Mouse (Mus musculus): ENCODE data around the gene Mrpl48. TPM values are rescaled to one million over a fixed set of nuclear protein-coding genes. Genes with fewer than 3 reads are reported as not detected.

The Mrpl48 gene
- 10 to 100 TPM; 12.1 to 79.1 (median 21.1) TPM for total RNA-seq (2018; cell fraction: chromatin; rRNA removed)
- 10 to 100 TPM; 24.3 to 54.4 (median 29.3) TPM for total RNA-seq (2018; cell fraction: cytosol; rRNA removed)
- 10 to 100 TPM; 10.2 to 41.4 (median 14.3) TPM for total RNA-seq (2018; cell fraction: nucleus; rRNA removed)
- polyA plus RNA-seq (2018), result 35.4 to 91.9 TPM (median 36.6 TPM) in 3 replicates

DNA sequence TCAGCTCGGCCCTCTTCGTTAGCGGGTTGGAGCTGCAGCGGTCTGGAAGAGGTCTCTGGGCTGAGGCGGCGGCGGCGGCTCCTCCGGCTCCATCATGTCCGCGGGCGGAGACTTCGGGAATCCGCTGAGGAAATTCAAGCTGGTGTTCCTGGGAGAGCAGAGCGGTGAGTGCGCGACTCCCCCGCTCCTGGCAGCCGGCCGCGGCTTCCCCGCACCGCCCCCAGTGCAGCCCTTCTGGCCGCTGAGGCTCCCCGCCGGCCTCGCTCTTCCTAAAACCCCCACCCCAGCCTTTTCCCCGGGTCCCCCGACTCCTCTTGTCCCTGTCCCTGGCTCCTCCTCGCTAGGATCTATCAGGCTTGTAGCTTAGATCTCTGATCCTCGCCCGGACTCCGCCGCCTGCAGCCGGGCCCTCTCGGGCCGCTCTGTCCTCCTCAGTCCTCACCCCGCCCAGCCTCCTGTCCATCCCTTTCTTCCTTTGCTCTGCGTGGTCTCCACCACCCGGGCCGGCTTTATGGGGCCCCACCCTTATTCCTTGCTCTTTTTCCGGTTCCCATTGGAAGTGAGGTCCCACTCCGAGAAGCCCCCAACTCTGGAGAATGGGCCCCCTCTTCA, at the start of gene Mrpl48:
Gene Mrpl48, minus strand, starts transcription at position 172 of the 612 bp plus-strand sequence.
- H3K79me2 ChIP-seq (ENCODE audit: inconsistent target), result peaks cover 53% of the 10 kb centered on the region
- WGBS (ENCODE audit: missing documents), result under 1% methylated on average over 42 of the region's 43 CpGs
- peak within 1 kb of the TSS; percentile 36 for H3K27ac ChIP-seq
- no peaks in the 10 kb centered on the region for H3K36me3 ChIP-seq (ENCODE audit: inconsistent target)
- peak within 1 kb of the TSS; percentile 76 for H3K4me3 ChIP-seq (ENCODE audit: inconsistent target)

GRCm38 (mm10) chr7:100656739-100657138, 48.6 kb upstream of the Mrpl48 start:
- Histone ChIP-seq H3K4me3 (ENCODE audit: inconsistent target) (no peak overlapping the region), H3K27ac (no peak overlapping the region), H3K79me2 (ENCODE audit: inconsistent target) (no peaks in the 10 kb centered on the region), H3K36me3 (ENCODE audit: inconsistent target) (no peaks in the 10 kb centered on the region)
- WGBS (ENCODE audit: missing documents), result 96% methylated on average over 5 of the region's 5 CpGs

GRCm38 (mm10) chr7:100654441-100654840, 46.3 kb upstream of the Mrpl48 start:
- Histone ChIP-seq H3K27ac (no peak overlapping the region), H3K36me3 (ENCODE audit: inconsistent target) (no peaks in the 10 kb centered on the region), H3K4me3 (ENCODE audit: inconsistent target) (no peak overlapping the region), H3K79me2 (ENCODE audit: inconsistent target) (no peaks in the 10 kb centered on the region)
- 97% methylated on average over 7 of the region's 8 CpGs for WGBS (ENCODE audit: missing documents)

- no peak overlapping the region for H3K27ac ChIP-seq
- WGBS (ENCODE audit: missing documents), result 97% methylated on average over 9 of the region's 9 CpGs
- H3K36me3 ChIP-seq (ENCODE audit: inconsistent target), result no peaks in the 10 kb centered on the region
- no peaks in the 10 kb centered on the region for H3K79me2 ChIP-seq (ENCODE audit: inconsistent target)
- H3K4me3 ChIP-seq (ENCODE audit: inconsistent target), result no peak overlapping the region
These were observed 45.6 kb upstream of the Mrpl48 start for GRCm38 (mm10) chr7:100653480-100654266.

- Histone ChIP-seq H3K36me3 (ENCODE audit: inconsistent target) (no peaks in the 10 kb centered on the region), H3K4me3 (ENCODE audit: inconsistent target) (no peak overlapping the region), H3K27ac (no peak overlapping the region), H3K79me2 (ENCODE audit: inconsistent target) (no peaks in the 10 kb centered on the region)
- 73% methylated on average over 3 of the region's 4 CpGs for WGBS (ENCODE audit: missing documents)
These were observed 42.9 kb upstream of the Mrpl48 start for GRCm38 (mm10) chr7:100651011-100651410.

DNA sequence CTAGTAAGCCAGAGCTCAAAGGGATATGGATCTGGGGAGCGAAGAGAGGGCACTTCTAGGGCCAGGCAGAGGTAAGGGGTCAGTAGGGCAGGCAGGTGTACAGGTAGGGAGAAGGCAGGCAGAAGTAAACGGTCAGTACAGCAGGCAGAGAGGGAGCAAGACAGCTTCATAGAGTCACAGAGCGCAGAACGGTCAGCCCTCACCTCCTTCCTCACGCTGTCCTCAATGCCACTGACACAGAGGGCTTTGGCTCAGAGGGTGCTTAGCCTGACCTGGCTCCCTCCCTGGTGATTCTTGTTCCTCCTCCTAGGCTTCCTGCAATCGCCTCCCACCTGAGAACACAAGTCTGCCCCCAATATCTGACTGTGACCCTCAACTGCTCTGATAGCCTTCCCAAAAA, 42.3 kb upstream of the Mrpl48 start:
- Histone ChIP-seq H3K36me3 (ENCODE audit: inconsistent target) (no peaks in the 10 kb centered on the region), H3K4me3 (ENCODE audit: inconsistent target) (no peak overlapping the region), H3K79me2 (ENCODE audit: inconsistent target) (no peaks in the 10 kb centered on the region), H3K27ac (no peak overlapping the region)
- 93% methylated on average over 6 of the region's 6 CpGs for WGBS (ENCODE audit: missing documents)

GRCm38 (mm10) chr7:100649826-100650225, 41.7 kb upstream of the Mrpl48 start:
- Histone ChIP-seq H3K27ac (no peak overlapping the region), H3K79me2 (ENCODE audit: inconsistent target) (no peaks in the 10 kb centered on the region), H3K4me3 (ENCODE audit: inconsistent target) (no peak overlapping the region), H3K36me3 (ENCODE audit: inconsistent target) (no peaks in the 10 kb centered on the region)
- WGBS (ENCODE audit: missing documents), result 96% methylated on average over 8 of the region's 8 CpGs

GRCm38 (mm10) chr7:100649095-100649494, 41.0 kb upstream of the Mrpl48 start:
- Histone ChIP-seq H3K79me2 (ENCODE audit: inconsistent target) (no peaks in the 10 kb centered on the region), H3K4me3 (ENCODE audit: inconsistent target) (no peak overlapping the region), H3K27ac (no peak overlapping the region), H3K36me3 (ENCODE audit: inconsistent target) (no peaks in the 10 kb centered on the region)
- WGBS (ENCODE audit: missing documents), result 66% methylated on average over 4 of the region's 4 CpGs

DNA sequence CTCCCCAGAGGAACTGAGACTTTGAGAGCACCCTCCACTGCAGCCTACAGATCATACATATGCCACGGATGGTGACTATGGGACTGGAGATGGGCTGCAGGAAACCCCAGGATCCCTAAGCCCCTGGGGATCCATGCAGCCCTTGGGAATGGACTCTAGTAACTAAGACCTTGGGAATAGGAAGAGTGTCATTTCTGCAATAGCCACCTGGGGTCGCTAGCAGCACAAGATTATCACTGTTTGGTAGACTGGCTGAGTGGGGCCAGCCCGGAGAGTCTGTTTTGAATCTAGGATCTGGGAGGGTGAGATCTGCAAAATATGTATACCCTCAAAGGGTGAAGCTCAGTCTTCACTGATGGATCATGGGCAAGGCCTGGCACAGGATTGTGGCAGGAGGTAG, 37.0 kb upstream of the Mrpl48 start:
- WGBS (ENCODE audit: missing documents), result 34% methylated on average over 3 of the region's 3 CpGs
- Histone ChIP-seq H3K79me2 (ENCODE audit: inconsistent target) (no peaks in the 10 kb centered on the region), H3K36me3 (ENCODE audit: inconsistent target) (no peaks in the 10 kb centered on the region; the same call in 1 of the 2 replicates), H3K4me3 (ENCODE audit: inconsistent target) (no peak overlapping the region), H3K27ac (no peak overlapping the region)

GRCm38 (mm10) chr7:100642413-100642812, 34.3 kb upstream of the Mrpl48 start:
- no peaks in the 10 kb centered on the region for H3K79me2 ChIP-seq (ENCODE audit: inconsistent target)
- no peak overlapping the region for H3K4me3 ChIP-seq (ENCODE audit: inconsistent target)
- no peak overlapping the region for H3K27ac ChIP-seq
- no peaks in the 10 kb centered on the region; the same call in 1 of the 2 replicates for H3K36me3 ChIP-seq (ENCODE audit: inconsistent target)
- 100% methylated on average over 4 of the region's 4 CpGs for WGBS (ENCODE audit: missing documents)

DNA sequence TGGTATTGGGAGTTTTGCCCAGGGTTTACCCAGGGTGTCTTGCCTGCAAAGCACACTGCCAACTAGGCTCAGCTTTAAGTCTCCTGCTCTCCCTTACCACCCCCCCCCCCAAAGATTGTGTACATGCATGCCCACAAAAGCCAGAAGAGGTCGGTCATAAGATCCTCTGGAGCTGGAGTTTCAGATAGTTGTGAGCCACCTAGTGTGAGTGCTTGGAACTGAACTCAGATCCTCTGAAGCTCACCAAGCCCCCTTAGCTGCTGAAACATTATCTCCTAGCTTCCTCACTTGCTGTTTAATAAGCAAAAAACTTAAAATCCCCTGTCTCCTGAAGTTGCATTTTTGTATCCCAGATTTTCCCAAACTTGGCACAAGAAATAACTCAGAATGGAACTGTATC, 29.6 kb upstream of the Mrpl48 start:
- Histone ChIP-seq H3K4me3 (ENCODE audit: inconsistent target) (no peak overlapping the region), H3K27ac (no peak overlapping the region), H3K79me2 (ENCODE audit: inconsistent target) (no peaks in the 10 kb centered on the region), H3K36me3 (ENCODE audit: inconsistent target) (peaks cover 22% of the 10 kb centered on the region)
- 27% methylated on average over 1 of the region's 1 CpGs for WGBS (ENCODE audit: missing documents)

DNA sequence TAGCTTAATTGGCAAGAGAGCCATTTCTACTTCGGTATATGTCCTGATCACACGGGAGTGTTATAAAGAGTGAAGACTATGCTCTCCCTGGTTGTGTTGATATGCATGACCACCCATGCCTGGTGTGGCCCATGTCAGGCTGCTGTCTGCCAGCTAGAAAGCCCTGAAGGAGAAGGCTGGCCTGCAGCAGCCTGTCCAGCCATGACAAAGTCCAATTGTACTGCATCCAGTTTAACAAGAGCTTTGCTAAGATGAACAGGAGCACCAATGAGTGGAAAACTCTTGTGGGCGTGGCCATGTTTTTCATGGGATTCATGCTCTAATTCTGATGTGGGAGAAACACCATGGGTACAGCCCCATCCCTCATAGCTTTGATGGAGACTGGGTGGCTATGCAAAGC, 16.4 kb upstream of the Mrpl48 start:
- WGBS (ENCODE audit: missing documents), result 91% methylated on average over 3 of the region's 3 CpGs
- H3K4me3 ChIP-seq (ENCODE audit: inconsistent target), result no peak overlapping the region
- peaks cover 78% of the 10 kb centered on the region for H3K79me2 ChIP-seq (ENCODE audit: inconsistent target)
- 0 out of 2 replicates have a peak, but pooled peaks cover 8% of the 10 kb centered on the region for H3K36me3 ChIP-seq (ENCODE audit: inconsistent target)
- H3K27ac ChIP-seq, result no peak overlapping the region

- Histone ChIP-seq H3K36me3 (ENCODE audit: inconsistent target) (no peaks in the 10 kb centered on the region), H3K79me2 (ENCODE audit: inconsistent target) (peaks cover 100% of the 10 kb centered on the region), H3K4me3 (ENCODE audit: inconsistent target) (no peak overlapping the region), H3K27ac (no peak overlapping the region)
- WGBS (ENCODE audit: missing documents), result 64% methylated on average over 2 of the region's 2 CpGs
These were observed 14.2 kb upstream of the Mrpl48 start for GRCm38 (mm10) chr7:100622277-100622676.

GRCm38 (mm10) chr7:100616121-100616857, 8.2 kb upstream of the Mrpl48 start:
- WGBS (ENCODE audit: missing documents), result 93% methylated on average over 3 of the region's 4 CpGs
- Histone ChIP-seq H3K36me3 (ENCODE audit: inconsistent target) (no peaks in the 10 kb centered on the region), H3K4me3 (ENCODE audit: inconsistent target) (no peak overlapping the region), H3K79me2 (ENCODE audit: inconsistent target) (peaks cover 100% of the 10 kb centered on the region), H3K27ac (no peak overlapping the region)
